Mouse (Mus musculus) spleen, embryonic (tissue): ENCODE data around the gene Irf2bp2.

ENCODE experiments used
- CTCF ChIA-PET: fragments of 350-600 bp; sonication (Branson Sonifier 250); formaldehyde crosslinking; loops from one replicate; lab custom pipeline; 2022; lab: Charles Lee

Irf2bp2 gene

DNA sequence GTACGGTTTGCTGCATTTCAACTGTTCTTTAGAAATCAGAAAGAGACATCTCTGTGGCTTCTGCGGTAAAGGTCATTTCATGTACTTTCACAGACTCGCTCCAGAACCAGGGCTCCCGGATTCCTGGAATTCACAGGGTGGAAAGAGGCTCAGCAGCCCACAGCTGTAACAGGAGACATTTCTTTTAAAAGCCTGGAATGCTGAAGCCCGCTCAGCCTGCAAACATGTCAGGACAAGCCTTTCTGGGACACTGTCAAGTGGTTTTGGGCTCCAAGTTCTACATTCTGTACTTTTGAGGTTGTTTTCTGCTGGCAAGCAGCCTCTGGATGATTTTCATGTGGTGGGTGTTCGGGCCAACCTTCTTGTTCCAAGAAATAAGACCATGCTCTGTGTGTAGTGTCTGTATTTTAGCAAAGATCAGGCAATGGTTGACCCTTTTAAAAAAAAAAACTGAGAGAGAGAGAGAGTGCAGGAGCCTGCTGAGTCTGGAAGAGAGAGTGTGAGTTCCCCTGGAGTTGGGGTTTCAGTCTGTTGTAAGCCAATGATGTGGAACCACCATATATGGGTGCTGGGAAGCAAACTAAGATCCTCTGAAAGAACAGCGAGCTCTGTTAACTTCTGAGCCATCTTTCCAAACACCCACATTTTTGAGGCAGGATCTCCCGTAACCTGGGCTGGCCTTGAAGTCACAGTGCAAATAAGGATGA lies 9.6 kb upstream of the Irf2bp2 start:
- CTCF ChIA-PET, result no interaction called here

DNA sequence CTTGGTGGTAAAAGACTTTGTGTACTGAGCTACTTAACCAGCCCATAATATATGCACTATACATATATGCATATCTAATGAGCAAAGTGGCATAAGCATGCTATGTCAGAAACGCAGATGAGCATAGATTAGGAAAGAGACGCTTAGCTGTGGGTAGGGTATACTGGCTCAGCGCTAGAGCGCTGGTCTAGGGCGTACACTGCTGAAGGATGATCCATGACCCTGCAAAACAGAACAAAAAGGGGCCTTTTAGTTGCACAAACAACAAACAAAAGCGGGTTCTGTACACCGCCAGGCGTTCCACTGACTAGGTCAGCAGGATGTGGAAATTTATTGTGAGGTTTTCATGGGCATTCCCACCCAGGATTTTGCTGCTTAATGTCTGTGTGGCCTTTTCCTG lies 8.9 kb upstream of the Irf2bp2 start:
- CTCF ChIA-PET, result interaction anchor here (0.5 to 0.6 kb wide), 2 partner anchors 102 to 370 kb away, joined by 3 to 4 read pairs; no protein-coding TSS in a partner anchor

DNA sequence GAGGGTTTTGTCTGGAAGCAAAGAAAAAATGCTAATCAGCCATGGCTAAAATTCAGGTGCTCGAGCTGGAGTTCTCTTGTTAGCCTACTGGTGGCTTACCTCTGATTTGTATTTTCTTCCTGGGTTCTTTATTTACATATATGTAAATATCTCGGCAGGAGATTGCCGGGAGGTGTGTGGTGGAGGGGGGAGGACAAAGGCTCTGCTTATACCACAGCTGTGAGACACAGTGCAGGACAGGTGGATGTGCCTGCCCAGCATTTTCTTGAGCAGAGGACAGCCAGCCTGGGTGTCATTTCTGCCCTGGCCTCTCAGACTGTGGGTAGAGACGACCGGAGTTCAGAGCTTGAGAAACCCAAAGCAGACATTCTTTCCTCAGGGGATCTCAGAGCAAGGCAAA lies 7.5 kb upstream of the Irf2bp2 start:
- CTCF ChIA-PET, result no interaction called here

DNA sequence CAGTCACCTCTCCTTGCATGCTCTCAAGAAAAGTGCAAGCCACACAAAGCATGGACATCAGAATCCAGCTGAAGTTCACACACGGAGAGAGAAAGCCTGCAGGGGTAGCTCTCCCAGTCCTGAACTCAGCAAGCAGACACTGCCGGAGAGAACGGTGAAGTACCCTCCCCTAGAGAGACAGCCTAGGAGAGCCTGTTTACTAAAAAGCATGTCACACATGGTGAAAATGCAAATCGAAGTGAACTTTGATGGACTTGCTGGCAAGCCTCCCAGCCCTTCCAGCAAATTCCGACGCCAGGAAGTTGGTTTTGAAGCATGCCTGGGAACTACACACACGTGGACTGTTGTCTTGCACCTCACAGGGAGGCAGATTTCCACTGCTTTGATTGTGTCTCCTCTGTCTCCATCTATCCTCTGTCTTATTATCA lies 7.0 kb upstream of the Irf2bp2 start:
- CTCF ChIA-PET, result interaction anchor here (0.6 kb wide), 1 partner anchor 99 kb away, joined by 9 read pairs; no protein-coding TSS in a partner anchor

DNA sequence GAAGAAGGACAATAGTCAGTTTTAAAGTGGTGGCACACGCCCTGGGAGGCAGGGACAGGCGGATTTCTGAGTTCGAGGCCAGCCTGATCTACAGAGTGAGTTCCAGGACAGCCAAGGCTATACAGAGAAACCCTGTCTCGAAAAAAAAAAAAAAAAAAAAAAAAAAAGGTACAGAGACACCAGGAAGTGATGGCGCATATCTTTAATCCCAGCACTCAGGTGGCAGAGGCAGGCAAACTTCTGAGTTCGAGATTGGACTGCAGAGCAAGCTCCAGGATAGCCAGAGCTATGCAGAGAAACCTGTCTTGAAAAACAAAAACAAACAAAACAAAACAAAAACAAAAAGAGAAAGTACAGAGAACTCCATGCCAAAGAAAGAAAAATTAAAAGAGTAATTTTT lies 6.6 kb upstream of the Irf2bp2 start:
- CTCF ChIA-PET, result interaction anchor here (0.6 to 1.0 kb wide), 2 partner anchors 16 to 100 kb away, joined by 9 read pairs; no protein-coding TSS in a partner anchor

DNA sequence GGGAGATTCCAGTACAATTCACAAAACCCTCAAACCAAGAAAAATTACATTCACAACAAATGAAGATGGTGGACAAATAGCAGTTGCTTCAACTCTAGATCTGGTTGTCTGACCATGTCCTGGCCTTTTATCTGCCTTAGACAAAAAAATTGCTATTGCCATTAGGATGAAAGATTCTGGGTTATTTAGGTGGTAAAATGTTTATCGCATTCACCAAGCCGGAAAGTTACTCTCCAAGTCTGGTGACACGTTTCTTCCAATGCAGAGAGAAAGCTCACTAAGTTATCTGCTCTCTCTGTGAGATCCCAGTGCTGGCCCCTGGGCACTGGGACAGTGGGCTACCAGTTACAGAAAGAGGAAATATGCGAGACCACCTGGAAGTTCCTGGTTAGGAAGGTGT lies 5.5 kb upstream of the Irf2bp2 start:
- CTCF ChIA-PET, result interaction anchor here (0.6 kb wide), 1 partner anchor 1934 kb away, joined by 3 read pairs; no protein-coding TSS in a partner anchor

DNA sequence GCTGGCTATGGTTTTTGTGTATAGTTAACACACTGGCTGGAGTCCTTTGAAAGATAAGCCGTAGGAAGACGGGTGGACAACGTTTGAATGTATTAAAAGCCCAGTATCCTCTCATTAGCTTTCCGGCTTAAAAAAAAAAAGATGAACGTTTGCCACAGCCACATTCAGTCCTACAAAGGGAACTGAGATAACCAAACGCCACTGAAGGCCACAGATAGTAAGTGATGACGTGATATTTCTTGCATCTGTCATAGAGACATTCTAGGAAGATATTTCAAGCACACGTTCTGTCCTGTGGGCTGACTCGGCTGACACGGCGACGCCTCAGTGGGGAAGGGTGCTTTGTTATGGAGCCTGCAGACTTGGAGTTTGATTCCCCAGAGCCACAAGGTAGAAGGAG lies 4.4 kb upstream of the Irf2bp2 start:
- CTCF ChIA-PET, result interaction anchor here (0.6 kb wide), 1 partner anchor 266 kb away, joined by 3 read pairs; no protein-coding TSS in a partner anchor

DNA sequence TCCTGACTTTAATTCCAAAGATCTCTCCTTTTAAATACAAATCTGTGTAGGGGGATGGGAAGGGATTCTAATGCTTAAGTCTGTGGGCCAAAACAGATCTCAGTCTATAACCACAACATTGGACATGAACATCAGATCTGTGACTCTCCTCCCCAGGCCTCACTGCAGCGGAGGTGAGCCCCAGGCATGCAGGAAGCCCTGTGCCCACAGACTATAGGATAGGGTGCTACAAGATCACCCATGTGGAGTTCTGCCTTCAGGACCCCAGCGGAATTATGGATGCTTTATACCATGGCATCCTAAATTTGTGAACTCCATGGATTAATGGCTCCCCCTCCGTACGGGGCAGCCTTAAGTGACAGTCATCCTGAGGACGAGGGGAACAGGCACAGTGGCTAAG lies 2.9 kb upstream of the Irf2bp2 start:
- CTCF ChIA-PET, result interaction anchor here (0.6 kb wide), 2 partner anchors 220 to 339 kb away, joined by 10 to 15 read pairs; no protein-coding TSS in a partner anchor

DNA sequence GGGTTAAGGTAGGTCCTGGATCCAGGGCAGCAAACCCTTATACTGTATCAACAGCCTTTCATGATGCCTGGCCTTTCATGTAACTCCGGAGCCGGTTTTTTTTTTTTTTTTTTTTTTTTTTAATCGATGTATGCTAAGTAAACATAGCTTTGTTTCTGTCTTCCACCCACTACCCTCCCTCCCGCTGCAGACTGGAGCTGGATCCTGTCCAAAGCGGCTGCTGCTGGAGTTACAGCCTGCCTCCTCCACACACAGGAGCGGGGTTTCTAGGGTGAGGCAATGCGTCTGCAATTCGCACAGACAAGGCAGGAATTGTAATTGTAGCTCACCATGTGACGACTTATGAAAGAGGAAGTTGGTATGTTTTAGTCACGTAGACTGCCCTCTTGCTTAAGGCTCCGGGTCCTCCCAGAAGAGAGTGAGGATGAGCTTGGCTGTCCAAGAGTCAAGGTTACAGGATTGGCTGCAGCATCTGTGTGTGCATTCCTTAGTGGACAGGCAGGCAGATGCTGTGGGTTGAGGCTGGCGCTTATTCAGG lies 2.4 kb upstream of the Irf2bp2 start:
- CTCF ChIA-PET, result interaction anchor here (0.6 kb wide), 1 partner anchor 339 kb away, joined by 10 read pairs; no protein-coding TSS in a partner anchor

DNA sequence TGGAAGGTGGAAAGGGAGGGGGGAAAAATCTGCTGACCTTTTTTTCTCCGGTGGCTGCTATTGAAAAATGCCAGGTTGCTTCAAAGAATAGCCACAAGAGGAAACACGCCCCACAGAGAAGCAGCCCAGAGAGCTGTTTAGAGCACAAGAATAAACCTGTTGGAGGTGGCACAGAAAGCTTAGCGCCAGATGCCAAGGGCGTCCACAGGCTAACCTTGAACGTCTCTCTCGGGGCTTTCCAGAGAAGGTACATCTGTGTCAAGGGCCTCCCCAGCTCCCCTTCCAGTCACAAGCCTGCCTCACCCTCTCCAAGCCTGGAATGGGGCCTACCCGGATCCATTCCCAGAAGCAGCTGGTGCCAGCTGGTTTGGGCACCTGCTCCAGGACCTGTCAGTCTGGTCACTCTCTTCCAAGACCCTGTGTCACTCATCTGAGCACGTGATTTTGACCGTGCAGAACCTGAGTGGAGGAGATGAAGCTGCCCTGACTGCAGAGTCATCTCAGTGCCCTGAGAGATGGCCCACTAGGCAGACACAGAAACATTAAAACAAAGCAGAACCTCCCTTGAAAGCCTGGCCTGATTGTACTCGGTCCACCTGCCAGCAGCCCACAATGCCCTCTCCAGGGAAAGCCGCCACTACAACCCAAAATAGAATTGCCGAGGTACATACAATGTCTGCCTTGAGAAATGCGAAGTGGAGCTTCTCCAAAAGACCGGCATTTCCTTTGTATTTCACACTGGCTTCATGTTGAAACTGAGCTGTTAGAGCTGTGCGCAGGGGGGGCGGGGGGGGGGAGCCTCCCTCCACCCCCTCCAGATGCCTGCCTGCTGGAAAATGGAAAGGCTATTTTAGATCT lies 1.6 kb upstream of the Irf2bp2 start:
- CTCF ChIA-PET, result no interaction called here

DNA sequence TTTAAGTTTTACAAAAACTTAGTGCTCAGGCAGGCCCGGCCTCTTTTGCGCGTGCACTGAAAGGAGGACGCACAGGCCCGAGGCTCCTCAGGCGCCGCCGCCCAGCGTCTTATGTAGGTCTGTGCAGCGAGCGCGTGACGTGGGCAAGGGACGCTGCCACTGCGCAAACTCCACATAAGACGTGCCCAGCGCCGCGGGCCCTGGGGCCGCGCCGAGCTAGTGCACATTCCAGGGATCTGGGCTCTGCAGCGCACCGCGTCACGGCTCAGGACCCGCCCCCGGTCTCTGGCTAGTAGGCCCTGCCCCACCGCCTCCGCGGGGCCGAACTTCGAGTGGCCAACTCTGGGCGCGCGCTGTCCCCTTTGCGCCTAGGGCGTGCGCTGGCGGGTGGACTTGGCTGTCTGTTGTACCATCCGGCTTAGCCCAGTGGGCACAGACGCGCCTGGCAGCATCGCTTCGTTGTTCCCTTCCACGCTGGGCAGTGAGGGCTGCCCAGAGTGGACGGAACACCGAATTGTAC lies 755 bp upstream of the Irf2bp2 start:
- CTCF ChIA-PET, result no interaction called here

DNA sequence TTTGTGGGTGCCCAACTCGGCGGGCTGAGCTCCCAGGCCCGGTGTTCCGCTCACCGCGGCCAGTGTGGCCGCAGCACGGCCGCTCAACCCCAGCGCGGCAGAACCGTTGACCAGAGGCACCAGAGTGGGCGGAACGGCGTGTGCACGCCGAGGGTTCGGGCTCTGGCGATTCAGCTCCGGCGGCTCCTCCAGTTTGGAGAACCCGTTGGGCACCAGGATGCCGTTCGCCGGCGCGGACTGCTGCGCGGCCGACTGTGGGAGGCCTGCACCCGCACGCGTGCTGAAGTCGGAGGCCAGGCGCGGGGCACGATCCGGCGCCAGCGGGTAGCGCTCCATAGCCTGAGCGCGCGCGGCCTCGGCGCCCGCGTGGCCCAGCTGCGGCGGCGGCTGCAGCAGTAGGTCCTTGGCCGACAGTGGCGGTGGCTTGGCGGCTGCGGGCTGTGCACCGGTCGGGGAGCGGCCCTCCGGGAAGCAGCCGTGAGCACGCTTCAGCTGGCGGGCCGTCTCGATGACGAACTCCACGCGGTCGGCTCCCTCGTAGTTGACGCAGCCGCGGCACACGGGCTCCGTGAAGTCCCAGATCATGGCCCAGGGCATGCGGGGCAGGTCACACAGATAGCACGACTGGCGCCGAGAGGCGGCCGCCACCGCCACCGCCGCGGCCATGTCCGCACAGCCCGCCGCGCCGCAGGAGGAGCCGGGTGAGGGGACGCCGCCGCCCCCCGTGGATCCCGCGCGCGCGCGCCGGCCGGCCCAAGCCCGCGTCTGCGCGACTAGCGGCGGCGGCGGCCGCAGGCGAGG lies 815 bp downstream of the Irf2bp2 start:
- CTCF ChIA-PET, result interaction anchor here (1.2 kb wide), 1 partner anchor 11 kb away, joined by 6 read pairs; no protein-coding TSS in a partner anchor

DNA sequence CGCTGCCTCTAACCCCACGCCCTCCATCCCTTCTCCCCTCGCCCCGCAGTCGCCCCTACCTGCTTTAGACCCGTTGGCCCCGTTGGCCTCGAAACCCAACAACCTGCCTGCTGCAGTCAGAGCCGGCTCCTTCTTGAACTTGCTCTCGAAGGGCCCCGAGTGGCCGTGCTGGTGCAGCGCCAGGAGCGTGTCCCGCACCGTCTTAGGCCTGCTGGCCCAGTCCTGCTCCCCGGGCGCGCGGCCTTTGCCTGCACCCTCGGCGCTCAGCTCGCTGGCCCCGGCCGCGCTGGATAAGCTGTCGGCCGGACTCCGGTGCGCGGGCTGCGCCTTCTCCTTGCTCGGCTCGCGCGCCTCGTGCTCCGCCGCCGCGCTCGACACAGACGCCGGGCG lies 1.4 kb downstream of the Irf2bp2 start:
- CTCF ChIA-PET, result interaction anchor here (1.2 kb wide), 1 partner anchor 10 kb away, joined by 6 read pairs; no protein-coding TSS in a partner anchor

DNA sequence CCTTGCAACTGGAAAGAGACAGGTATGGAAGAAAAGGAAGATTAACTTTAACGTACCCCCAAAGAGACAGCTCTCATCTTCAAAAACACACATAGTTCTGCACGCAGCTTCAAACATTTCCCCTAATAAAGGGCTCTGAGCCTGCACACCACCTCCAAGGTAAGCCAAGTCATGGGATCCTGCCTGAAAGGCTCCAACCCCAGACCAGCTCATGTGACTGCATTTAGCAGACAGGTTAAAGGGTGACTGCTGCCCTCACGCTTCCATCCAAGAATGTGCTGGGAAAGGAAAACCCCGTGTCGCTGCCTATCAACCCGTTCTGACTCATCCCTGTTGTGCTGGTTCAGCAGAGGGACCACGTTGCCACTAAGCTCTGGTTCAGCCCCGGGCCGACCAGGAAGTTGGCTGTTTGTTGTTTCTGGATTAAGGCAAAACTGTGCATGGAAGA lies 1.9 kb downstream of the Irf2bp2 start:
- CTCF ChIA-PET, result interaction anchor here (0.6 kb wide), 1 partner anchor 8 kb away, joined by 11 read pairs; no protein-coding TSS in a partner anchor

DNA sequence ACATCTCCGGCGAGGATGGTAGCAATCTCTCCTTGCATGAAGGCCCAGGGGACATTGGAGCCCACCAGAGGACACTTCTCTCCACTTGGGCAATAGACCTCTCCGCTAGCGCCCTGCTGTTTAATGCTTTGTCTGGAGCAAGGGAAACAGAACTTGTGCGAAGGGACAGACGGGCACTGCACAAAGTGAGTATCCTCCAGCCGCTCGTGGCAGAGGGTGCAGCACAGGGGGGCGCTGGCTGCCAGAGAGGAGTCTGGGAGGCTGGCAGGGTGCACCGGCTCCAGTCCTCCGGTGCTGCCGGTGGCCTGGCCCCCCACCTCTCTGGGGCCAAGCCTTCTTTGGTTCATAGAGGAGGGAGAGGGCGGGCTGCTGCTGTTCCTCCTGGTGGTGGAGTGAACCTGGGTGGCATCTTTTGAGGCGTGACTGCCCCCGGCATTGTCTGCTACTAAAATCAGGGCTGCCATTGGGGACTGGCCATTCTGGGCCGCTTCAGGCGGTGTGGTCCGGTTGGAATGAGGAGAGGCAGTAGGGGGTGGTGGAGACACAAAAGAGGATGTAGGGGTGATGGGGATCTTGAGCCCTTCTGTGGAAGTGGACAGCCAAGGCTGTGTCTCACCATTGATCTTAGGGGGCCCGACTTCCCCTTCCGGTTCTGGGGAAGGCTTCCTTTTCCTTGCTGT lies 2.5 kb downstream of the Irf2bp2 start:
- CTCF ChIA-PET, result interaction anchor here (0.6 kb wide), 1 partner anchor 7 kb away, joined by 11 read pairs; no protein-coding TSS in a partner anchor

DNA sequence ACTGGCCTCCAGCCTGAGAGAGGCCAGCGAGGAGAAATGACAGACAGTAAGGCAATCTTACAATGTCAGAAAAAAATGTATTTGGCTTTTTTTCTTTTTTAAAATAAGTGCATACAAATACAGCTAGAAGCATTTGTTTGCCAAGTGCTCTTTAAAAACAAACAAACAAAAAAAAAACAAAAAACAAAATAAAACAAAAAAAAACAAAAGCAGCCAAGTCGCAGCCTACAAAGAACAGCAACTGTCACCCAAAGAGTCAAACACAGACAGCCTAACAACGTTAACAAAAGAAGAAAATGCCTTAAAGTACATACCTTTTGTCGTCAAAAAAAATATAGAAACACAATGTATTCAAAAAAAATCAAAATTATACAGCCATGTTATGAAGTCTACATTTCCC lies 3.2 kb downstream of the Irf2bp2 start:
- CTCF ChIA-PET, result no interaction called here

DNA sequence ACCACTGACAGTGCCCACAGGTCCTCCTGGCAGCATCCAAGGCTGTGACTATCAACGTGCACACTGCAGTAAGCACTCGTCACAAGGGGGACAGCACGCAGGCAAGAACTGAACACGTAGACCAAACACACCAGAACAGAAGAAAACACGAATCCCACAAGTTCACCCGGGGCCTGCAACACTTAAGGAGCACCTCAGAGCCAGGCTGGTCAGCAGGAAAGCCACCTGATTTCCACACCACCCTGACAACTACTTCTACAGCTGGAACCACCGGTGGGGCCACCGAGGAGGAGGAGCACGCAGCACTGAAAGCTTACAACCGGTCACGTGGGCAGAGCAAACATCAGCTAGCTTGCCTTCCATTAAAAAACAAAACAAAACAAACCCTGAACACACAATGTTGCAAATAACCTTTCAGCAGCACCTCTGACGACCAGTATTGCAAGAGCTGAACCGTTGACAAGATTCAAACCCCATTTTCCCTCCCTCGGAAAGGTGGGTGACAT lies 3.7 kb downstream of the Irf2bp2 start:
- CTCF ChIA-PET, result interaction anchor here (0.7 to 0.8 kb wide), 2 partner anchors 51 to 284 kb away, joined by 4 to 10 read pairs; no protein-coding TSS in a partner anchor

DNA sequence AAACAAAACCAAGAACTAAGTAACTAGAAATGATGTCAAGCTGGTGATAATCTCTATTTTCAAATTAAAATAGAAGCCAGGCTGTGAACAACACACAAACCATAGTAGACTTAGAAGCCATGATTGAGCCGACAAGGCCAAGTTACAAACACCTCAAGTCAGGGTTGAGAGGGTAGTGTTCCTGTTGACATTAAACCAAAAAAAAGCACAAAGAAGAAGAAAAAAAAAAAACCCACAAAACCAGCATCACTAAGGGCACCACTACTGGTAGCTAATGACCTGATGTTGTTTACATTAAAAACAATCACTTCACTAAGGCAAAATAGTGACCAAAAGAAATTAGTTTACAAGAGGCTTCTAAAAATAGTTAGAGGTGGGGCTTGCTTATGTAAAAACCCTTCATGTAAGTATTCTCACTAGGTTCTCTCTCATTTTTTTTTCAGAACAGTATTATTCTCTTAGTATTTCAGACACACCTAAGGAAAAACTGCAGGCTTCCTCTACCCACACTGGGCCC lies 4.2 kb downstream of the Irf2bp2 start:
- CTCF ChIA-PET, result interaction anchor here (0.7 to 0.8 kb wide), 2 partner anchors 51 to 284 kb away, joined by 4 to 10 read pairs; no protein-coding TSS in a partner anchor
